Mouse (Mus musculus) embryo, embryonic 9.5 days (tissue): Measurements from ENCODE around the gene Ppcs.

ENCODE experiments used
- DNase-seq: peaks from one replicate; pipeline ENCODE4 v3.0.0-alpha.2; 2017; ENCODE audit errors: extremely low spot score

Gene Ppcs

GRCm38 (mm10) chr4:119417894-119418293 lies 4.3 kb downstream of the Ppcs start:
- DNase-seq = no peak

- no peak for DNase-seq
These were observed 5.0 kb downstream of the Ppcs start for GRCm38 (mm10) chr4:119417270-119417669.

- peak; percentile 95 for DNase-seq
These were observed 7.0 kb downstream of the Ppcs start, which contains the start of gene Ccdc30 for GRCm38 (mm10) chr4:119415072-119415753. Gene Ccdc30, minus strand, starts transcription at chr4:119415521.

DNA sequence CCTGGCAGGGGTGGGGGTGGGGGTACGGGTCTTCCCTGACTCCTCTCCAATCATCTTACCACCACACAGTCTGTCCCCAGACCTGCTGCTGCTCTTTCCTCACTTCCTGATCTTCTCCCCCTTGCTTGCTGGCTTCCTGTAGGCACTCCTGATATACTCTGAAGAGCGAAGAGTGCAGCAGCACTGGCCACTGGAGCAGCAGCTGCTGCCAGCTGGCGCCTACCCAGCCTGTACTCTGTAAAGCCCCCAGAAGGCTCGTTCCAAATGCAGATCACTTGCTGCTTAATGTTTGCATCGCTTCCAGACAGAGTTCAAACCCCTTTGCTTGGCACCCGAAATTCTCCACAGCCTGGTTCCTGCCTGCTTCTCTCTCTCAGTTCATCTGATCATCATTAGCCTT lies 9.4 kb downstream of the Ppcs start:
- DNase-seq = no peak

- DNase-seq = no peak
These were observed 10.2 kb downstream of the Ppcs start for GRCm38 (mm10) chr4:119411877-119412650.

GRCm38 (mm10) chr4:119403431-119403830 lies 18.8 kb downstream of the Ppcs start:
- no peak for DNase-seq

GRCm38 (mm10) chr4:119400896-119401295 lies 21.3 kb downstream of the Ppcs start:
- no peak for DNase-seq

- DNase-seq = no peak
These were observed 23.5 kb downstream of the Ppcs start for GRCm38 (mm10) chr4:119398751-119399150.

GRCm38 (mm10) chr4:119390369-119390768 lies 31.9 kb downstream of the Ppcs start:
- peak; percentile 19 for DNase-seq

DNA sequence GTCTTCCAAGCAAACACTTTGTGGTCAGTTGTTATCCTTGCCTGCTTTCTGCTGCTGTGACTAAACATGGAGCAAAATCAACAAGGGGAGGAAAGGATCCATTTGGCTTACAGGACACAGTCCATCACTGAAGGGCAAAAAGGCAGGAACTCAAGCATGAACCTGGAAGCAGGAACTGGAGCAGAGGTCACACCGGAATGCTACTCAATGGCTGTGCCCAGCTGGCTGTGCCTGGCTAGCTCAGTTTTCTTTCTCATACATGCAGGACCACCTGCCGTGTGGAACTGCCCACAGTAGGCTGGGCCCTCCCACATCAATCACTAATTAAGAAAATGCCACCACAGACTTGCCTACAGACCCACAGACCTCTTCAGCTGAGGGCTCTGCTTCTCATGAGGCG lies 33.0 kb downstream of the Ppcs start:
- DNase-seq = no peak

GRCm38 (mm10) chr4:119381471-119382190 lies 40.6 kb downstream of the Ppcs start:
- no peak for DNase-seq

- DNase-seq = no peak
These were observed 52.8 kb downstream of the Ppcs start for GRCm38 (mm10) chr4:119369460-119369859.
